Mouse (Mus musculus) left cerebral cortex, adult 6 months (tissue): ENCODE data around the gene Ccdc8. TPM values are rescaled to one million over a fixed set of nuclear protein-coding genes. Genes with fewer than 3 reads are reported as not detected.

ENCODE experiments used
- long read RNA-seq, 2 experiments: library from polyadenylated mRNA; unstranded; transcript quantifications; one replicate each; pipeline ENCODE4 v2.0.0; 2019 to 2020
- polyA plus RNA-seq: library from polyadenylated mRNA; unstranded; fragments of <200 nt; fragmentation: Nextera tagmentation; gene quantifications from 2 replicates; pipeline ENCODE4 v1.2.3, GENCODE M21; 2021

Gene Ccdc8
- polyA plus RNA-seq, result 0.26 and 0.40 TPM in 2 replicates
- long read RNA-seq, experiment 1, full-length matches to known transcripts, result 9 of 9 reads
- long read RNA-seq, experiment 1, partial matches to known transcripts, result 0 of 9 reads
- long read RNA-seq, experiment 1, other reads (novel, unspliced or antisense), result 0 of 9 reads
- long read RNA-seq, experiment 2, full-length matches to known transcripts, result 4 of 4 reads
- long read RNA-seq, experiment 2, partial matches to known transcripts, result 0 of 4 reads
- long read RNA-seq, experiment 2, other reads (novel, unspliced or antisense), result 0 of 4 reads

GRCm38 (mm10) chr7:16992451-16992807 lies at the start of gene Ccdc8:
Ccdc8 (plus strand) TSS chr7:16992708.

GRCm38 (mm10) chr7:16944061-16944807 lies 48.3 kb upstream of the Ccdc8 start, which contains the start of gene Pnmal2:
Pnmal2 (plus strand) TSS chr7:16944682.

DNA sequence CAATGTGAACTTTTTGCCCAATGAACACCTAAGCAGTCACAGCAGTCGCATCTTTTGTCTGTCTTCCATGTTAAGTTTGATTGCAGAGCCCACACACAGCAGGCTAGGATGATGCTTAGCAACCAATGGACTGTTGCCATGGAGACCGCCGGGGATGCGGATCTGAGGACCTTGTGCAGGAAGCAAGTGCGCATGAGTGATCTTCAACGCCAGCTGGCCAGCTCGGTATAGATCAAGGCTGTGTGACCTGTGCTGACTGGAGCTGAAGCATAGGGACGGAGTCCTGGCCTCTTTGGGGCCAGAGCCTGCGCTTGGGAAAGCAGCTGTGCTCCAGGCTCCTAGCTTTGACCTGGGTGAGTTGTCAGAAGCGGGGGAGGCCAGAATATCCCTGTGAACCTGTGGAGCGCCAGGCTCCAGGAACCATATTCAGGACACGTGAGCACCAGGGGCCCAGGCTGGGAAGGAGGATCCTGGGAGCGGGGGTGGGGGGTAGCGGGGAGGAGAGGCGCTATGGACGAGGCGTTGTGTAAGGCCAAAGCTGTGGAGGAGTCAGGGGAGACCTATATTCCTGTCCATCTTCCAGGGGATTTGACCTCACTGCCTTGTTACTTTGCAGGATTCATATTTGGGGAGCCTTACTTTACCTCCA lies 32.8 kb upstream of the Ccdc8 start, which contains the start of gene Pnmal1:
Gene Pnmal1 (plus strand): TSS at position 141 of the 649 bp plus-strand sequence.

GRCm38 (mm10) chr7:16982859-16983568 lies 9.5 kb upstream of the Ccdc8 start, which contains the start of gene Gm42372:
Gm42372 (plus strand) TSS chr7:16983086.

GRCm38 (mm10) chr7:17027588-17028343 lies 35.3 kb downstream of the Ccdc8 start, which contains the start of gene Ppp5c:
Ppp5c (minus strand) TSS chr7:17027924.

Other genes starting within 250 kb of the Ccdc8 start
- 0.74 and 1.7 TPM in 2 replicates for gene Slc1a5, start 211.4 kb upstream of the Ccdc8 start, polyA plus RNA-seq
- 39.6 and 117 TPM in 2 replicates for gene Strn4, start 176.8 kb upstream of the Ccdc8 start, polyA plus RNA-seq
- gene Fkrp, start 176.0 kb upstream of the Ccdc8 start, polyA plus RNA-seq, result 22.6 and 23.2 TPM in 2 replicates
- gene Prkd2, start 149.8 kb upstream of the Ccdc8 start, polyA plus RNA-seq, result 0.92 and 1.4 TPM in 2 replicates
- 11.7 and 14.8 TPM in 2 replicates for gene Dact3, start 117.4 kb upstream of the Ccdc8 start, polyA plus RNA-seq
- gene Gng8, start 100.9 kb upstream of the Ccdc8 start, polyA plus RNA-seq, result 4.2 and 7.8 TPM in 2 replicates
- not detected in 2 replicates for gene Ptgir, start 86.2 kb upstream of the Ccdc8 start, polyA plus RNA-seq
- 463 and 548 TPM in 2 replicates for gene Calm3, start 68.6 kb upstream of the Ccdc8 start, polyA plus RNA-seq
- gene Pnmal2, start 48.0 kb upstream of the Ccdc8 start, polyA plus RNA-seq, result 78.1 and 86.9 TPM in 2 replicates
- gene Pnmal1, start 33.0 kb upstream of the Ccdc8 start, polyA plus RNA-seq, result 54.7 and 66.6 TPM in 2 replicates
- gene Gm42372, start 9.6 kb upstream of the Ccdc8 start, polyA plus RNA-seq, result 12.2 and 12.7 TPM in 2 replicates
- gene Ppp5c, start 35.2 kb downstream of the Ccdc8 start, polyA plus RNA-seq, result 143 and 174 TPM in 2 replicates
- 0.82 and 1.1 TPM in 2 replicates for gene Hif3a, start 69.7 kb downstream of the Ccdc8 start, polyA plus RNA-seq
- gene Psg16, start 81.3 kb downstream of the Ccdc8 start, polyA plus RNA-seq, result 2.7 and 3.6 TPM in 2 replicates
- gene Ceacam3, start 157.6 kb downstream of the Ccdc8 start, polyA plus RNA-seq, result not detected in 2 replicates
- not detected in 2 replicates for gene Psg29, start 210.8 kb downstream of the Ccdc8 start, polyA plus RNA-seq